Mouse (Mus musculus): ENCODE data around the gene Ang. TPM values are rescaled to one million over a fixed set of nuclear protein-coding genes. Genes with fewer than 3 reads are reported as not detected.

Gene Ang
- polyA plus RNA-seq, 1 experiment from 2014 or later: 7.7 TPM

Other genes with a start within 250 kb of the Ang start
- gene Tep1, start 220.6 kb upstream of the Ang start, polyA plus RNA-seq (2015; fragmentation: Nextera tagmentation; extraction: Ambion mirVana): 5.3 and 6.2 TPM in 2 replicates
- gene Klhl33, start 193.6 kb upstream of the Ang start, polyA plus RNA-seq (2015; fragmentation: Nextera tagmentation; extraction: Ambion mirVana): 0.36 and 0.50 TPM in 2 replicates
- 174 and 176 TPM in 2 replicates for gene Osgep, start 166.3 kb upstream of the Ang start, polyA plus RNA-seq (2015; fragmentation: Nextera tagmentation; extraction: Ambion mirVana)
- gene Apex1, start 166.2 kb upstream of the Ang start, polyA plus RNA-seq (2015; fragmentation: Nextera tagmentation; extraction: Ambion mirVana): 222 and 228 TPM in 2 replicates
- gene Pip4p1, start 160.3 kb upstream of the Ang start, polyA plus RNA-seq (2015; fragmentation: Nextera tagmentation; extraction: Ambion mirVana): 46.7 and 53.4 TPM in 2 replicates
- gene Pnp, start 160.1 kb upstream of the Ang start, polyA plus RNA-seq (2015; fragmentation: Nextera tagmentation; extraction: Ambion mirVana): 68.1 and 69.5 TPM in 2 replicates
- gene Gm49342, start 146.6 kb upstream of the Ang start, polyA plus RNA-seq (2015; fragmentation: Nextera tagmentation; extraction: Ambion mirVana): not detected in 2 replicates
- gene Pnp2, start 135.2 kb upstream of the Ang start, polyA plus RNA-seq (2015; fragmentation: Nextera tagmentation; extraction: Ambion mirVana): 0.38 and 0.76 TPM in 2 replicates
- gene Rnase10, start 83.4 kb upstream of the Ang start, polyA plus RNA-seq (2015; fragmentation: Nextera tagmentation; extraction: Ambion mirVana): 0.25 and 0.28 TPM in 2 replicates
- not detected in 2 replicates for gene Rnase9, start 49.3 kb upstream of the Ang start, polyA plus RNA-seq (2015; fragmentation: Nextera tagmentation; extraction: Ambion mirVana)
- gene Rnase11, start 41.0 kb upstream of the Ang start, polyA plus RNA-seq (2015; fragmentation: Nextera tagmentation; extraction: Ambion mirVana): not detected in 2 replicates
- not detected in 2 replicates for gene Rnase12, start 33.5 kb upstream of the Ang start, polyA plus RNA-seq (2015; fragmentation: Nextera tagmentation; extraction: Ambion mirVana)
- gene Olfr750, start 16.7 kb upstream of the Ang start, polyA plus RNA-seq (2015; fragmentation: Nextera tagmentation; extraction: Ambion mirVana): not detected in 2 replicates
- gene Rnase4, start 73 bp upstream of the Ang start, polyA plus RNA-seq (2015; fragmentation: Nextera tagmentation; extraction: Ambion mirVana): 33.9 and 38.7 TPM in 2 replicates
- not detected in 2 replicates for gene Eddm3b, start 23.3 kb downstream of the Ang start, polyA plus RNA-seq (2015; fragmentation: Nextera tagmentation; extraction: Ambion mirVana)
- gene Rnase6, start 32.8 kb downstream of the Ang start, polyA plus RNA-seq (2015; fragmentation: Nextera tagmentation; extraction: Ambion mirVana): 1.2 and 1.9 TPM in 2 replicates
- 0.30 and 0.44 TPM in 2 replicates for gene Rnase1, start 55.6 kb downstream of the Ang start, polyA plus RNA-seq (2015; fragmentation: Nextera tagmentation; extraction: Ambion mirVana)
- gene Rnase2b, start 71.1 kb downstream of the Ang start, polyA plus RNA-seq (2015; fragmentation: Nextera tagmentation; extraction: Ambion mirVana): not detected in 2 replicates
- not detected in 2 replicates for gene Ang2, start 108.0 kb downstream of the Ang start, polyA plus RNA-seq (2015; fragmentation: Nextera tagmentation; extraction: Ambion mirVana)
- gene Ear14, start 112.2 kb downstream of the Ang start, polyA plus RNA-seq (2015; fragmentation: Nextera tagmentation; extraction: Ambion mirVana): not detected in 2 replicates
- gene Rnase2a, start 165.0 kb downstream of the Ang start, polyA plus RNA-seq (2015; fragmentation: Nextera tagmentation; extraction: Ambion mirVana): not detected in 2 replicates